Mouse (Mus musculus) heart, postnatal 25 days (tissue): ENCODE data around the gene Cep41. TPM values are rescaled to one million over a fixed set of nuclear protein-coding genes. Genes with fewer than 3 reads are reported as not detected.

Experiments
- DNase-seq: peaks from one replicate; pipeline ENCODE4 v3.0.0; 2022; ENCODE audit warnings: low spot score
- intact Hi-C: fragments of 180-260 bp; cut with DNase I; formaldehyde crosslinking; loops from one replicate; pipeline ENCODE4 v1.15.1; 2025
- total RNA-seq, 2 experiments: library from RNA; stranded (reverse); gene quantifications; 2 replicates each; pipeline ENCODE4 v1.2.3; 2021

Gene Cep41
- total RNA-seq, 2 experiments from 2014 or later, result 1.9 to 3.1 TPM

DNA sequence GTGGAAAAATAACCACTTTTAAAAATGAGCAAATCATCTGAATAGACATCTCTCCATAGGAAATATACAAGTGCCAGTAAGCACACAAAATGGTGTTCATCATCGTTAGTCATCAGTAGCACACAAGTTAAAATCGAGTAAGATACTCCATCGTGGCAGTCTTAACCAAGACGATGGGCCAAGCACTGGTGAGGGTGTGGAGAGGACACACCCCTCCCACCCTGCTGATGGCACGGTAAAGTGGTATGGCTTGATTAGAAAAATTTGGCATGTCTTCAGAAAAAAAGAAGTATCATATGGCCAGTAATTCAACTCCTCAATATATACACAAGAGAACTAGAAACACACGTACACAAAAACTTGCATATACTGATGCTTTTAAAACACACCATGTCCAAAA is 17.0 kb downstream of the Cep41 start:
- no peak for DNase-seq
- intact Hi-C loops, result no loop called here

DNA sequence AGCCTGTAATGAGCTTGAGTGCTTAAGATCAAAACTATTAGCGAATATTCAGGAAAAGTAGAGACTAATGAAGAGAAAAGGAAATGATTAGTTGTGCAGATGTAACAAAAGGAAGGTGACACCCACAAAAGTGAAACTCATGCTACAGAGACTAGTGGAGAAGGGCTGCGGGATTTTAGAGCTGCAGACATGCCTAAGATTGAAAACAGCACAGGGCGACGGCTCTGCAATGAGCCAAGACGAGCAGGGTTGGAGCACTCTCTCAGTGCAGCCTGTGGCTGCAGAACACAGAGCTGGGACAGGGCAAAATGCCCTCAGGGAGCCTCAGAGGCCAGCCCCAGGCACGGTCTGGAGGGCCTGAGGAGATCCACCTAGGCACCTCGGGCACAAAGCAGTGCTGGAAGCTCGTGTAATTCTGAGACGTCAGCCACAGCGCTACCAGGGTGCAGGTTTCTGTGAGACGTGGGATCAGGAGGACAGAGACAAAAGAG is 18.2 kb downstream of the Cep41 start:
- no peak for DNase-seq
- intact Hi-C loops, result no loop called here

DNA sequence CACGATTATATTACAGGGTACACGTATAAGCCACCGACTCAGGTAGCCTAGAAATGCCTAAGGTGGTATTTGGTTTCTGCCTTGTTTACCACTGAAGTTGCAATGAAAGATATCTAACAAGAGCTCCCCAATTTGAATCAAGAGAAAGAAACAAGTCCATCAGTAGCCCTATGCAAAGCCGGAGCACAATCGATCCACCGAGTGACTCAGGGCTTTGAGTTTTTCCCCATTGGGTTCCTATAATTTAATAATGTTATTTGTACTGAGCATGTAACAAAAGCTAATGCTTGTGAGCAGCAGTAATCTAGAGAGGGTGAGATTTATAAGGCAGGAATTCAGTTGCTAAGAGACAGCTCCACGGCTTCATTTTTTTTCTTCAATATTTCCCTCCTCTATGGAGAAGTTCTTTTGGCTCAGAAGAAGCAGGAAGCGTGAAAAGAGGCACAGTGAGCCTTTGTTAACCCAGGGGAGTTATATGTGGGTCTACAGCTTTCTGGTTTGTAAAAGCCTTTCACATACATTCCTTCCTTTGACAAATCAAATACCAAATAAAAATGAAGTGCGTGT is 18.8 kb downstream of the Cep41 start:
- intact Hi-C loops, result no loop called here
- no peak for DNase-seq

DNA sequence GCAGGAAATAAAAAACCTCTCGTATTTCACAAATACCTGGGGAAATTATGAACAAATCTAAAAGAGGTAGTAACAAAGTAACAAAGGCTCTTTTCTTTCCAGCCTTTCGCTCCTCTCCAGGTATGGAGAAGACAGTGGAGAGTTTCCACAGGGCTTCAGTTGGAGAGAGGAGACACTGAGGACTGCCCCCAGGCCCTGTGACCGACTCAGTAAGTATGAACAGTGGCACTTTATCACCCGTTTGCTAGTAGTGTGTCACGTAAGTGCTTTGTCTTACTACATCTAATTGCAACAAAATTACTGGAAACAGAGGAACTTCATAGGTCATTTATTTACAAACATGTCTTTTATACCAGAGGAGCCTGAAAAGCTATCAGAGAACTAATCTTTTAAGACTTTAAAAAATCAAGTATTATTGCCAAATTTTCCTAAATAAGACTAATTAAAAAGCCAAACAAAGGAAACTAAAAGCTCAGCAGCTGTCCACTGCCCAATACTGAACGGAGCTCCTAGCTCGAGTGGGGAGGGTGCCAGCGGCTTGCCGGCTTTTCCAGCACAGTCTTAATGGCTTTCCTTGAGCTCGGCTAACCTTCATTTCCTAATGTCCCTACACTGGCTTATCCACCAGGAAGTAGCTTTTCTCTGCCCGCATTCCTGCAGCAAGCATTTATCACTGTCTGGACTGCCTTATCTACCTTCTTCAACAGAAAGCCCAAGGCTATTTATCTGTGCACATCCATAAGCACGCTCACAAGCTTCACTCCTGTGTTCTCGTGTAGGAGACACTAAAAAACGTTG is 19.6 kb downstream of the Cep41 start:
- intact Hi-C loops, result no loop called here
- DNase-seq, result no peak

DNA sequence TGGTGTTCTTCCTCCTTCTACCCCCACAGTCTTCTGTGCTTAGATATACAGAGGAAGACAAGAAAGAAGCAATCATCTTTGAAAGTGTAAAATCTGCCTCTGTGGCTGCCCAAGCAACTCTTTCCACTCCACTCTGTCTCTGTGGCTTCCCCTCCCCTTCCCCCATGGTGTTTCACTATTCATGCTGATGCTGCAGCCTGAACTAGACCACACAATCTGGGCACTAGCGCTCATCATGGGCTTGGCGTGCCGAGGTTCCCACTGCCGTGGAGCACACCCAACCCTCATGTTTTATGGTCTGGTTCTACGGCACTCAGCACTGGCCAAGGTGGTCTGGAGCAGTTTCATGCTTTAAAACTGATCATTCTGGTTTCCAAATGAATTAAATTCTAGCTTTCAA is 21.9 kb downstream of the Cep41 start:
- intact Hi-C loops, result no loop called here
- DNase-seq, result no peak

DNA sequence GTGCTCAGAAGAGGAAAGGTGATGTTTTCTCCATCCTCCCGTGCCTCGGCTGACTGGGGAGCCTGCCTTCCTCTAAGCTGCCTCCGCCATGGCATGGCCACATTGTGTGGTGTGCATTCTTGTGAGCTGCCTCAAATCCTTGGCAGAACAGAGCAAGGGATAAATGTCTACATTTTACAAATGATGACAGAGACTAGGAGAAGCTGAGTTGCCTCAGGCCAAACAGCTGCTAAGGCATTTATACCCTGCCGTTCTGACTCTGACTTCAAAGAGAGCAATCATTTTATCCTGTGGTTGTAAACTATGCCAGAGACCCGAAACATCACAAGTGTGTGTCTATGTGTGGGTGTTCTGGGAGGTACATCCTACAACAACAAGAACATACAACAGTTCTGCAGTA is 26.0 kb downstream of the Cep41 start:
- intact Hi-C loops, result no loop called here
- no peak for DNase-seq

DNA sequence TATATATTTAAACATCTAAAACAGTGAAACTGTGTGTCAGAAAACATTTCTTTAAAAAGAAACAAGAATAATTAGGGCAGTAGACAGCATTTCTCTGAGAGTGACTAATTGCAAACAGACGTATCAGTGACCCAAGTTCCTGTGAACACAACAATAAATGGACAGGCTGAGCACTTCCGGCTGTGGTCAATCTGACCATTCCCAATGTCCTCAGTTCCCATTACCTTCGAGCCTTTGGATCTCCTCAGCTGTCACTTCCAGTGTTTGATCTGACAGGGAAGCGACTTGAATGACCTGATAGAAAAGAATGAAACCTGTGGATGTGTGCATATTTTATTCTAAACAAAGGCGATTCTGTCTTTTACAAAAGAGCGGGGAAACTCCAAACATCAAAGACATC is 27.5 kb downstream of the Cep41 start:
- intact Hi-C loops, result no loop called here
- DNase-seq, result no peak

DNA sequence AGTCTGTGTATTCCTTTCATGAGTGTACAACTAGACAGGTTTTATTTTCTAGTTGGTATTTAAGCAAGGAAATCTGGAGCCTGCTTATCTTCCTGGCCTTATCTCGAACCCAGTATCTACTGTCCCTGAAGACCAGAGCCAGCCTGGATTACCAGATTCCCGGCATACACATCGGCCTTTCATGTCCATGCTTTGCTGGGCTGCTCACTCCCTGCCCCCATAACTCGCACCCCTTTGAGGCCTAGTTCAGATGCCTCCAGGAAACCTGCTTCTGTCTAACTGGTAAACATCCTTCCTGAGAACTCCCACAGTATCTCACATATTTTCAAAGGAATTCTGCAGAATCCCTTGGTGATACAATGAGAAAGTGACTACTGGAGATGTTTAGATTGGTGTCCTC is 28.3 kb downstream of the Cep41 start:
- intact Hi-C loops, result no loop called here
- DNase-seq, result no peak

DNA sequence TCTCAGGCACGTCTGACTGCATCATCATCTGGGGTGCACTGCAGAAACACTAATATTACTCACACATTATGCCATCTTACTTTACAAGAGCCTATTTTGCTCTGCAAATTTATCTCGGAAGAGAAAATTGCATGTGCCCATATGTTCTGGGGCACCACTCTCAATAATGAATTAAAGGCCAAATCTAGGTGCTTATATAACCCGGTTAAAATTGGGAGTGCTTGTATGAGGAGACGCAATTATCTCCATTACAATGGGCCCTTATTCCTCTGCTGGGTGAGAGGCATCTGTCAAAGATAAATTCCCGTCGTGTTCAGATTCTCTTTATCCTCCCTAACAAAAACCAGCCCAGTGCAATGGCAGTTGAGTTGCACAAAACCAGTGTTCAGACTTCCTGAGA is 28.8 kb downstream of the Cep41 start:
- intact Hi-C loops, result no loop called here
- no peak for DNase-seq

DNA sequence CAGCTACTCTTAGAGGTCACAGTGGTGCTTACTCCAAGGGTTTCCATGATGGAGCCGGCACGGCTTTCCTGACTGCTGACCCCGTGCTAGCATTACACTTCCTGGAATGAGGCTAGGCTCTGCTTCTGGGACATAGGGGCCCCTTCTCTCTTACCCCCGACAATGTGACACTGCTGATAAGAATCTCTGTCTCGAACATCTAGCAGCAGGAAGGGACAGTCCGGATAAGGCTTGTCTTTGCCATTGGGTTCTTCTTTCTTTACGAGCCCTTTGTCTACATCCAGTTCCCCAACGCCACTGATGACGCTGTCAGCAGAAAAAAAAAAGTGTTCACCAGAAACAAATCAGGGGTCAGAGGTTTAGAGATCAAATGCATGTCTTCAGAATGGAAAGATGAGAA is 34.9 kb downstream of the Cep41 start:
- intact Hi-C loops, result no loop called here
- DNase-seq, result no peak

DNA sequence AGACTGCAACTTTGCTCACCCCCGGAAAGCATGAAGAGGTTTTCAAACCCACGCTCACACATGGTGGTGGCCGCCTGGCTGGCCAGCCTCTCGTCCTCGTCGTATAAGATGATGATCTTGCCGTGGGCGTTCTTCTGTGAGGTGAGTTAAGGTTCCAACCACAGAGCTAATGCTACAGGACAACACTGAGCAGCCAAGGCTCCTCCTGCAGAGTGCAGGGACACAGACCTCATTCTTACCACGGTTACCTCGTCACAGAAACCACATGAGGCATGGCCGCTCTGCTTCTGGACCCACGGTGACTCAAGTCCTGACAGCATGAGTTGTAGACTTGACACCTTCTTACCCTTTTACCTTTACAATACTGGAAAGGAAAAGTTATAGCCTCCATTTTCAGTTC is 36.3 kb downstream of the Cep41 start:
- intact Hi-C loops, result no loop called here
- DNase-seq, result no peak

DNA sequence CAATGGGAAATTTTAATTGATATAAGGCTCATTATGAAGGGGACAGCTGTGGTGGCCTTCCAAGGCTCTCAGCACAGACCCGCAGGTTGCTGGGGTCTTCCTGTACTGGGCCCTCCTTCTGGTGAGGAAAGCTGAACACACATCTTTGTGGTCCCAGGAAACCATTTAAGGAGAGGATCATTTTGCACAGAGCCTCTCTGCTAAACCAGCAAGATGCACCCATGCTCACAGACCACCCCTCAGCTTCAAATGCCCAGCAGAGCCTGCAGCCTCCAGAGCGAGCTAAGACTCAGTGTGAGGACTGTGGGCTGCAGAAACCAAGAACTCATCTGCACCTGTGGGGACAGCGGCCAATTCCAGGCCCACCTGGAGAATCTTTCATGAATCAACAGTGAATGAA is 38.6 kb downstream of the Cep41 start:
- intact Hi-C loops, result no loop called here
- no peak for DNase-seq

DNA sequence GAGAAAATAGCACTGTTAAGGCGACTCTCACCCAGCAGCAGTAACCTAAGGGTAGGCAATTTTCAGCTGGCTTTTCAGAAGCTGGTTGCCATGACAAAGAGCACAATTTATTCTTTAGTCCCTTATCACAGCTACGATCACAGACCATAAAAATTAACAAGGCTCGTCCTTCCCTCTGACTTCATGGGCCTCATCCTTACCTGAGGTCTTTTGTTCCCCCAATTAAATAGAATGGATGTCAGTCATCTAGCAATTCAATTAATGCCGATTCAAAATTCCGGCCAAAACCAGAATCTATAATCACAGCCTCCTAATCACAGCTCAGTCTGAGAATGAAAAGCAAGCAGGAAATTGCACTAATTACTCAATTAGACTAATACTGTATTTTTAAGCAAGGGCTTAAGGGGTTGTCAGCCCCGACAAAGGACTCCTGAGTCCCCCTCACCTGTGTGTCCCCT is 39.1 kb downstream of the Cep41 start:
- intact Hi-C loops, result no loop called here
- DNase-seq, result no peak

DNA sequence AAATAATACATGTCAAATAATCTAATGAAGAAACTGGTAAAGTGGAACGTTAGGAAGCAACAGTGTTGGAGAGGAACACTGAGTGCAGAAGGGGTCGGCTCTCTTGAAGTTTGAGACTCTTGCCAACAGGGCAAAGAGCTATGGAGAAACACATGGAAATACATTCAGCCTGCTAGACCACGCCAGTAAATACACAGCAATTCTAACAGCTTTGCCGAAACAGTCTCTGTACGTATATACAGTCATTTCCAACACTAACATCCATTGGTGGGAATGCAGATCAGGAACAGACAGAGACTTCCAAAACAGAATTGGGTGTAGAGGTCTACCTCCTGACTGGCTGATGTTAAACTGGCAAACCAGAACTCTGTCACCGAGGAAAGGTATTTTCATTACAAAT is 40.0 kb downstream of the Cep41 start:
- intact Hi-C loops, result no loop called here

DNA sequence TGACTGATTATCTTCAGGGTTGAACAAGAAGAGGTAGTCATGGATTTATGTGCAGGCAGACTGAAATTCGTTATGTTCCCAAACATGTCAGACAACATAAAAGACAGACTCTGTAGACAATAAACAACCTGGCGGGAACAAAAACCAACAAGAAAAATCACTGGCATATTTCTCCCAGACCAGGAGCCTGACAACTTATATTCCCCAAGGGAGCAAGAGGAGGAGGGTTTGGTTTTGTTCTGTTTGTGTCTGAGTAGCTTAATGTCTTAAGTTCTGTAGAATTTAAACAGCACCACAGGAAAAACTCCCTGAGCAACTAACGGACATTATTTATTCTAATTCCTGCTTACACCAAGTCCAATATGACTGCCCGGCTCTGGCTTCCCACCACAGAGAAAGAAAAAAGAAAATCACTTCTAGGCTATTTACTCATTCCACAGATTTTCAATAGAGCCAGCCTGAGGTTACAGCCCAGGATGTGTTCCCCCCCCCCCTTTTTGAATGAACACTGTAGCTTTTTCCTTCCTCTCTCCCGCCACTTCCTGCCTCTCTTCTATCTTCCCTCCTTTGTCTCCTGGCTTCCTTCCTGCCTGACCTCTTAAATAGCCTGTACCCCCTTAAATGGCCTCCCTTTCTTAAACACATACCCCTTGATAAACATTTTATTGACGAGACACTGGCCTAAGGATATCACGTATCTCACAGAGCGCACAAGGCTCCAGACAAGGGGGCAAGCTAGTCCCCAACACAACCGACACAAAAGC is 40.9 kb downstream of the Cep41 start:
- DNase-seq, result no peak
- intact Hi-C loops, result no loop called here

More for the DNA sequence above, 40.0 kb downstream of the Cep41 start:
- no peak for DNase-seq

DNA sequence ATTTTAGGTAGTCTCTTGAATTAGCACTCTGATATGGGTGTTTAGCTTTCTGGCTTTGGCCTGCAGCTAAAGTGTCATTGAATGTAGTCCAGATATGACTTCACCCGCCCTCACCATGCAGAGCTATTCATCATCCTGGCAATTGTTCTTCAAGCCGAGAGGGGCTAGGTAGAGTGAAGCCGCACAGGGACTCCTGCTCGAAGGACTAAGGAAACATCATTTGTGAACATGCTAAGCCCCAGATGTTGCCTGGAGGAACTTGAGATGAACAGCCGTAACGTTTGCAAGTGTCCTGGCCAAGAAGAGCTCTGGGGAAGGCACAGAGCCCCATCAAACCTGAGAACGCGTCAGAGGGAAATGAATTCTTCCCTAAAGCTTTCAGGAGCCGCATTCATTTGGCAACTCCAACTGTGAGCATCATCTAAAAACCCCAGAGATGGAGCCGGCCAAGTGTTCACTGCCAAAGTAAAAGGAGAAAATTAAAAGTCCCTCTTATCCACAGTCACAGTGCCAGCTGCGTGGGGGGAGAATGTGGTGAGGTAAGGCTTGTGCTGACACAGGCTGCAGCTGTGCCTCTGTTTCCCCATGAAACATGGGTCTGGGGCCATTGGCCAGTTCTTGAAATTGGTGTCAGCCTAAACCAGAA is 43.8 kb downstream of the Cep41 start:
- intact Hi-C loops, result no loop called here
- no peak for DNase-seq

DNA sequence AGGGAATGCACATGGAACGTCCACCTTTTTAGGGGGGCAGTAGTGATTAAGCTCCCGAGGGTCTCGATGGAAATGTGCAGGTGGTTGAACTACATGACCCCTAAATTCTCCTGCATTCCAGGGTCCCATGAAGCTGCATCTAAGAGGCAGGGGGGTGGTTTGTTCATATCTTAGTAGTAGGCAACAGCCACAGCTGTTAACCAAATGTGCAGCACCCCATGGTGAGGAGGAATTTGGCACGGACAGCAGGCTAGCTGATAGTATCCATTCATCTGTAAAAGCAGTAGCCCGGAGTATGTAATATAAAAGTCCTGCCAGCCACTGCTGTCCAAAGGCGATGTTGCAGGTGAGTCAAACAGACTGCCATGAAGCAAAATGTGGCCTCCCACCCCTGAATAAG is 48.2 kb downstream of the Cep41 start:
- intact Hi-C loops, result no loop called here

DNA sequence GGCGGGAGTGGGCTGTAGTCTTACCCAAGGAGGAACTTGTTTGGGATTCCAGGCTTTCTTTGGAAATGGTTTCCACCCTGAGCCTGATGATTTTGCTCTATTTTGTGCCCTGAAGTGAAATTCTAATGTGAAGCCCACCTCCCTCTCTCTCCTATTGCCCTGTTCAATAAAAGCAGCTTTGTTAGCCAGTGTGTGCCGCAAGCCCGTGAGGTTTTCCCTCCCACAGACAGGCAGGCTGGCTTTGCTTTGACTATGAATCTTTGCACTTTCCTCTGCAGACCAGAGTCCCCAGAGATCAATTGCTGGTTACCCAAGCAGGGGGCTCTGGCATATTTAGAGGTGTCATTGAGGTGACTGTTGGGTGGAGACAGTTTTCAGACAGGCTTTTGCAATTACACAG is 49.1 kb downstream of the Cep41 start:
- DNase-seq, result no peak
- intact Hi-C loops, result no loop called here

More for the DNA sequence above, 48.2 kb downstream of the Cep41 start:
- no peak for DNase-seq

DNA sequence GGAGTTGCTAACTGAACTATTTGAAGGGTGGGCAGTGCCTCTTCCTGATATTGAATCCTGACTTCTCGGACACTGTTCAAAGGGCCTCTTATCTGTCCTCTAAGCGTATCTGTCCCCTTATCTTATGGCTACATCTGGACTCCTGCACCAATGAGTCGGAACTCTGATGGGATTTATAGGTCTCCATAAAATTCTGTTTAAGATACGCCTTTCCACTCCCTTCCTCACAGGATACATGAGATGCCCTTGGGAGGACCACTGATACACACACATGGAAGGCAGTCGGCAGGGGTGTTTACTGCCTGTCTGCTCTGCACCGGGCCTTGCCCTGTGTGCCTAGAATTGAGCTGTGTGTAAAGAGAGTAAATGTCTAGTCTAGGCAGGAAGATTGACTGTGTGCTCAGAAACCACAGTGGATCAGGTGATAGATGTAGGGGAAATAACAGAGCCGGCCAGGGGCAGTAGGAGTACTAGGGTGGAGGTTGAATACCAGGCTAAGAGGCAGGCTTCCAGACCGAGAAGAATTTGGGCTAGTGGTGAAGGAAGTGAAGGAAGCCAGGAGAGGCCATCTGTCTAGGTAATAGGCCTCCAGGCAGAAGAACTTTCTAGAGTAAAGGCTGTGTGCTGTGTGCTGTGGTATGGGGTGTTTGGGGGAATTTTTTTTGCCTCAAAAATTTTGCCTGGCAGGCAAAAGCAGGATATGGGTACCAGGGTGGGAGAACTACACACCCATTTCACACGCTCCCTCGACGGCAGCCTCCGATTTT is 49.7 kb downstream of the Cep41 start:
- intact Hi-C loops, result no loop called here
- DNase-seq, result no peak
